Mouse (Mus musculus) MEL (cell line): ENCODE measurements at regions not wholly inside any gene's neighbourhood (a gene's known extent, or its start where the extent isn't known, plus 50 kb on each side); places are given as distances from the start of the nearest gene placed in this dataset.

Source experiments
- DNase-seq: peaks from one replicate; pipeline ENCODE4 v3.0.0; 2011; ENCODE audit warnings: low read depth, low spot score
- H3K27ac ChIP-seq: 2 replicates; pipeline ENCODE4 v1.5.1; 2012; ENCODE audit warnings: low read depth, mild to moderate bottlenecking, control low read depth, low read length, moderate library complexity; ENCODE audit not compliant: control insufficient read depth
- H3K27me3 ChIP-seq, 2 experiments: fragments of 150-350 bp in 1 of 2; sonication (generic) in 1 of 2; 2 replicates each; pipeline ENCODE4 v1.6.1; 2012; ENCODE audit warnings: low read length in 2 of 2, mild to moderate bottlenecking in 2 of 2, improper control_type of control experiment in 1 of 2, moderate library complexity in 1 of 2; ENCODE audit not compliant: insufficient read depth in 2 of 2, control insufficient read depth in 1 of 2
- H3K36me3 ChIP-seq, 2 experiments: 2 replicates each; pipeline ENCODE4 v1.6.1; 2012 to 2014; ENCODE audit warnings: low read length in 2 of 2, improper control_type of control experiment in 1 of 2, inconsistent platforms in 1 of 2, mild to moderate bottlenecking in 1 of 2; ENCODE audit not compliant: insufficient read depth in 2 of 2, control insufficient read depth in 1 of 2
- H3K4me1 ChIP-seq, 2 experiments: fragments of 150-350 bp in 1 of 2; sonication (generic) in 1 of 2; 2 replicates each; pipeline ENCODE4 v1.6.1; 2012; ENCODE audit warnings: low read length in 2 of 2, improper control_type of control experiment in 1 of 2, mild to moderate bottlenecking in 1 of 2; ENCODE audit not compliant: insufficient read depth in 2 of 2, control insufficient read depth in 1 of 2
- H3K4me3 ChIP-seq, 2 experiments: fragments of 150-350 bp in 1 of 2; sonication (generic) in 1 of 2; 2 replicates each; pipeline ENCODE4 v1.5.1; 2012; ENCODE audit warnings: low read depth in 2 of 2, low read length in 2 of 2, mild to moderate bottlenecking in 2 of 2, moderate library complexity in 2 of 2, control low read depth in 1 of 2, improper control_type of control experiment in 1 of 2; ENCODE audit not compliant: control insufficient read depth in 1 of 2, insufficient read depth in 1 of 2
- H3K79me2 ChIP-seq: 2 replicates; pipeline ENCODE4 v1.6.1; 2012; ENCODE audit warnings: mild to moderate bottlenecking, low read length, moderate library complexity; ENCODE audit not compliant: control insufficient read depth, poor library complexity, insufficient read depth
- H3K9ac ChIP-seq: 2 replicates; pipeline ENCODE4 v1.6.1; 2012; ENCODE audit warnings: low read depth, mild to moderate bottlenecking, control low read depth, low read length, moderate library complexity; ENCODE audit not compliant: control insufficient read depth, poor library complexity, severe bottlenecking
- H3K9me3 ChIP-seq: fragments of 150-350 bp; sonication (generic); replicated peaks from 2 replicates; pipeline ENCODE4 v1.6.1; 2012; ENCODE audit warnings: mild to moderate bottlenecking, low read length, improper control_type of control experiment, moderate library complexity; ENCODE audit not compliant: insufficient read depth
- BHLHE40 ChIP-seq: IDR thresholded peaks from 2 replicates; pipeline ENCODE4 v1.6.1; 2012; ENCODE audit warnings: low read depth, mild to moderate bottlenecking, inconsistent platforms, low read length, improper control_type of control experiment, borderline replicate concordance
- CHD1 ChIP-seq: IDR thresholded peaks from 2 replicates; pipeline ENCODE4 v1.6.1; 2012; ENCODE audit warnings: low read depth, mild to moderate bottlenecking, inconsistent platforms, low read length, improper control_type of control experiment
- CTCF ChIP-seq, 3 experiments: IDR thresholded peaks in 2 of 3; conservative IDR thresholded peaks in 1 of 3; 2 replicates each; pipeline ENCODE4 v1.5.1; 2011 to 2012; ENCODE audit warnings: low read length in 3 of 3, low read depth in 2 of 3, mild to moderate bottlenecking in 2 of 3, improper control_type of control experiment in 1 of 3, inconsistent platforms in 1 of 3, mixed read lengths in 1 of 3, moderate library complexity in 1 of 3; ENCODE audit not compliant: control insufficient read depth in 1 of 3, insufficient read depth in 1 of 3, poor library complexity in 1 of 3, severe bottlenecking in 1 of 3
- E2F4 ChIP-seq: IDR thresholded peaks from 2 replicates; pipeline ENCODE4 v1.6.1; 2011; ENCODE audit warnings: low read depth, low read length, improper control_type of control experiment, borderline replicate concordance
- GATA1 ChIP-seq: IDR thresholded peaks from 2 replicates; pipeline ENCODE4 v1.6.1; 2011; ENCODE audit warnings: low read depth, low read length, improper control_type of control experiment
- MXI1 ChIP-seq: IDR thresholded peaks from 2 replicates; pipeline ENCODE4 v1.6.1; 2011; ENCODE audit warnings: mild to moderate bottlenecking, low read depth, low read length, improper control_type of control experiment
- MYC ChIP-seq: IDR thresholded peaks from 2 replicates; pipeline ENCODE4 v1.6.1; 2011; ENCODE audit warnings: low read depth, mild to moderate bottlenecking, low read length, improper control_type of control experiment, moderate library complexity
- POLR2AphosphoS2 ChIP-seq: IDR thresholded peaks from 2 replicates; pipeline ENCODE4 v1.6.1; 2011; ENCODE audit warnings: low read length, improper control_type of control experiment
- POLR2AphosphoS5 ChIP-seq: IDR thresholded peaks from 2 replicates; pipeline ENCODE4 v1.6.1; 2012; ENCODE audit warnings: low read depth, borderline replicate concordance, mild to moderate bottlenecking, inconsistent platforms, low read length, moderate library complexity, mixed read lengths
- RAD21 ChIP-seq: IDR thresholded peaks from 2 replicates; pipeline ENCODE4 v1.6.1; 2011; ENCODE audit warnings: mild to moderate bottlenecking, low read depth, low read length, improper control_type of control experiment
- SMC3 ChIP-seq: IDR thresholded peaks from 2 replicates; pipeline ENCODE4 v1.6.1; 2011; ENCODE audit warnings: low read depth, low read length, improper control_type of control experiment
- TBP ChIP-seq: IDR thresholded peaks from 2 replicates; pipeline ENCODE4 v1.8.0; 2011; ENCODE audit warnings: low read depth, low read length, improper control_type of control experiment
- TCF12 ChIP-seq: IDR thresholded peaks from 2 replicates; pipeline ENCODE4 v1.6.1; 2014; ENCODE audit warnings: low read depth, mild to moderate bottlenecking, inconsistent platforms, low read length, improper control_type of control experiment, moderate library complexity
- ZC3H11A ChIP-seq: IDR thresholded peaks from 2 replicates; pipeline ENCODE4 v1.6.1; 2012; ENCODE audit warnings: low read depth, mild to moderate bottlenecking, inconsistent platforms, low read length, improper control_type of control experiment
- ZKSCAN1 ChIP-seq: IDR thresholded peaks from 2 replicates; pipeline ENCODE4 v1.6.1; 2012; ENCODE audit warnings: low read depth, mild to moderate bottlenecking, inconsistent platforms, low read length, improper control_type of control experiment, moderate library complexity
- ZNF384 ChIP-seq: IDR thresholded peaks from 2 replicates; pipeline ENCODE4 v1.6.1; 2012; ENCODE audit warnings: low read depth, mild to moderate bottlenecking, inconsistent platforms, low read length, improper control_type of control experiment

DNA sequence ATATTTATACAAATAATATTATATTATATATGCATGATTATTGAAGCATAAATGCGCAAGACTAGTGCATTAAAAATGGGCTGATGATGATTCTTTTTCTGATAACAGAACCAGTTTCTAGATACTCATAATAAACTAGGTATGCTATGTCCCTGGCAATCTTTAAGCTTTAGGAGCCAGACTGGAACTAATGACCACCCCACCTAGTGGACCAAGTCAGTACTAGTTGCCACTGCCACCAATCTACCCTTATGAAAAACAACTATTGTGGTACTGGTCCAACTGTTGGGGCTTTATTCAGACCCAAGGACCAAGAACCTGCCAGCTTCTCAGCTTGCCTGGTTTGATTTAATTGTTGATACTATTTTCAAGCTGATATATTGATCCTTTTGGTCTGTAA is 722.8 kb downstream of the Dach1 start:
- Histone ChIP-seq H3K79me2 (no peaks in the 10 kb centered on the region), H3K27ac (no peak overlapping the region), H3K9ac (no peak overlapping the region), H3K9me3 (no peaks in the 10 kb centered on the region), H3K36me3 (no peaks in the 10 kb centered on the region), H3K27me3 (no peaks in the 10 kb centered on the region), H3K4me1 (no peaks in the 10 kb centered on the region), H3K4me3 (no peak overlapping the region)
- TF ChIP-seq CTCF (IDR thresholded peaks at IDR 0.05 in 2 of 3, conservative IDR thresholded peaks at IDR 0.05 in 1 of 3; ENCODE audit: control insufficient read depth in 1 of 3, insufficient read depth in 1 of 3, low read depth in 2 of 3, low read length in 3 of 3, poor library complexity in 1 of 3, severe bottlenecking in 1 of 3) (peak; percentile 18 to 49 (median 32); a peak in 4 of 6 replicates), CHD1 (no peak), SMC3 (peak; percentile 70), ZKSCAN1 (no peak), RAD21 (peak; percentile 42), TCF12 (no peak)
- peak; percentile 45 for DNase-seq

DNA sequence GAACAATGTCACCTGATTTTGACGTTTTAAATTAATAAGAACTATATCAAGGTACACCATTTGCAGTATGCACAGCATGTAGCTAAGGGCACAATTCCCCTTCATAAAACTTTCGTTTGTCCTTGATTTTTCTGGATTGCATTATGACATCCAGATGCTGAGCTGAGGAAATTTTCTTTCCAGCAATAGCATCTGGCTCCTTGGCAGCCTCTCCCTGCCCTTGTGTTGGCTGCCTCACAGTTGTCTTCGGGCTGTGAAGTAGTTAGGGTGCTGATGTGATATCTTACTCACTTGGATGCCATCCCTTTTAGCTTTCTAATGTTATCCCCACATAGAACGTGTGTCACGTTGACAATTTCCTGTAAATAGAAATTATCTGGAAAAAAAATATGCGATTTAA is 729.2 kb downstream of the Dach1 start:
- Histone ChIP-seq H3K79me2 (no peaks in the 10 kb centered on the region), H3K4me1 (no peaks in the 10 kb centered on the region), H3K27ac (no peak overlapping the region), H3K9me3 (no peaks in the 10 kb centered on the region), H3K27me3 (no peaks in the 10 kb centered on the region), H3K36me3 (no peaks in the 10 kb centered on the region), H3K9ac (no peak overlapping the region), H3K4me3 (no peak overlapping the region)
- no peak for DNase-seq
- TF ChIP-seq ZC3H11A: no peak
- TF ChIP-seq E2F4: no peak
- TF ChIP-seq GATA1: no peak
- no peak for TF ChIP-seq POLR2AphosphoS2
- TF ChIP-seq SMC3: no peak
- TF ChIP-seq CHD1: no peak

DNA sequence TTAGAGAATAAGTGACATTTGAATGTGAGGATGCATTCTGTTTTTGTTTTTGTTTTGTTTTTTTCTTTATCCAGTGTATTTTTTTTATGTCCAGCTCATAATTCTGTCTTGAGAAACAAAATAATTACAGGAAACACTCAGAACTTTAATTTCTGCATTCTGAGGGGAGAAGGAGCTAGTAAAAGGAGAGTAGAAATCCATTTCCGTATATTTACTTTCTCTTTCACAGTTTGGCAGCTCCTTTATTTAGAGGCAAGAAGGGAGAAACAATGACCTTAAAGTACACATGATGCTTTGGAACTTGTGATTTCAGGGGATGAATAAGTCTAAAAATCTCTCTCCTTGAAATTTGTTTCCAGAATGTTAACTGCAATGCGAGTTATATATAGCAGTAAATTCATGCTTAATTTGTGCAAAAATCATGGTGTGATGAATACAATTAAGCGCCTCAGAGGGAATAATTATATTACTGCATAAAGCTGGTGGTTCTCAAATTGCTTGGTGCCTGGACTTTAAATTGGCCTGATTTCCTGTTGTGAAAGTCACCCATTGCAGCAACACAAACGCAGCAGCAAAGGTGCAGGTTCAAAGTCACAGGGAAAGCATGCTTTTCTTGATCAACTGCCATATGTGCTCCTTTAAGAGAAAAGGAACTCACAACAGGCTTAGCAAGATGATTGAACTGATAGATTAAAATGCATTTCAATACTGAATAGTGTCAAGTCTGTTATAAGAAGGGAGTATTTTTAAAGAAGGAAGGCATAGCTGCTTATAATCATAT is 733.9 kb downstream of the Dach1 start:
- no peaks in the 10 kb centered on the region for H3K36me3 ChIP-seq
- TF ChIP-seq POLR2AphosphoS5 (no peak), MYC (no peak), BHLHE40 (no peak), MXI1 (no peak), ZNF384 (no peak), TBP (no peak)
- H3K27ac ChIP-seq: no peak overlapping the region
- no peak overlapping the region for H3K9ac ChIP-seq
- H3K9me3 ChIP-seq: no peaks in the 10 kb centered on the region
- DNase-seq: no peak
- no peak overlapping the region for H3K4me3 ChIP-seq
- H3K27me3 ChIP-seq: no peaks in the 10 kb centered on the region
- H3K79me2 ChIP-seq: no peaks in the 10 kb centered on the region
- H3K4me1 ChIP-seq: no peaks in the 10 kb centered on the region
